Mouse (Mus musculus) liver, postnatal 0 days (tissue): ENCODE data around the gene Sema7a.

Experiments used
- CTCF ChIP-seq: sonication (generic); IDR thresholded peaks from 2 replicates; pipeline ENCODE4 v1.5.1; 2016; ENCODE audit warnings: antibody characterized with exemption, low read depth
- EP300 ChIP-seq: IDR thresholded peaks from 2 replicates; pipeline ENCODE4 v1.6.1; 2016; ENCODE audit warnings: antibody characterized with exemption, low read depth, mild to moderate bottlenecking

DNA sequence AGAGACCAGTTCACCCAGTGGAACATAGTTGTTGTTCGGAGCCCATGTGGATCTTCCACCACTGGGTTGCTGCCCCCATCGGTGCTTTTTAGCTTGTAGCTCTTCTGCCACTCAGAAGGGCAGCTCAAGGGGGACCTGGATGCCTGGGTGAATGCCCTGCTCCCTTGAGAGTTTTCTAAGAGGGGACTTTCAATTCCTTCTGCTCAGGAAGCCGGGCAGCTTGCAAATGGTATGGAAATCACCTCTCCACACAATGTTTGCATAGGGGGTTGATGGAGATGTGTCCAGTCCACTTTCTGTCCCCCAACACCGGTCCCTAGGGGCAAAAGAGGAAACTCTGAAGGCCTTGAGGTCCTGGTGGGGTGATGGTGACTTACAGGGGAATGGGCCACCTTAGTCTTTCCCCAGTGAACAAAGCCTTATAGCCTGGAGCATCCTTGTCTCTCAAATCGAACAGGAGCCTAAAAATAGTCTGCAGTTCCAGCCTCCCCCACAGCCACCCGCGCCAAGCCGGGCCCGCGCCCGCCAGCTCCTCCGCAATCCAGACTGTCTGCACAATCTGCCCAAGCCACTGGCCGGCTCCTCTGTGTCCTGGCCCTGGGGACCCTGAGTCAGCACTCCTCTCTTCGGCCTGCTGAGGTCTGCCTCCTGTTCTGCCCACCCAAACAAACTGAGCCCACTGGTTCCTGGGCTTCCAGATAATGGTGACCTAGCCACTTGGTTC lies 27.5 kb downstream of the Sema7a start:
- no peak for TF ChIP-seq CTCF
- no peak for TF ChIP-seq EP300
